Mouse (Mus musculus) thymus, adult 2 months (tissue): ENCODE measurements around the gene Spaca9. TPM values are rescaled to one million over a fixed set of nuclear protein-coding genes. Genes with fewer than 3 reads are reported as not detected.
A peak's percentile ranks its signal among the peaks of the same experiment; 100 is the strongest.

Experiments
- DNase-seq: peaks from one replicate; pipeline ENCODE4 v3.0.0; 2021
- H3K27ac ChIP-seq: fragments of 200-500 bp; 2 replicates; pipeline ENCODE4 v1.5.1; 2012; ENCODE audit warnings: low read length, control low read depth; ENCODE audit not compliant: control insufficient read depth, insufficient read depth
- H3K27me3 ChIP-seq: fragments of 200-500 bp; 2 replicates; pipeline ENCODE4 v1.6.1; 2012; ENCODE audit warnings: mild to moderate bottlenecking, low read length, moderate library complexity, mixed read lengths; ENCODE audit not compliant: control insufficient read depth, insufficient read depth
- H3K36me3 ChIP-seq: fragments of 200-500 bp; 2 replicates; pipeline ENCODE4 v1.6.1; 2012; ENCODE audit warnings: mild to moderate bottlenecking, low read length, moderate library complexity; ENCODE audit not compliant: control insufficient read depth, insufficient read depth
- H3K4me1 ChIP-seq: fragments of 200-500 bp; replicated peaks from 2 replicates; pipeline ENCODE4 v1.6.1; 2012; ENCODE audit warnings: low read length; ENCODE audit not compliant: control insufficient read depth, insufficient read depth
- H3K4me3 ChIP-seq: fragments of 200-500 bp; 2 replicates; pipeline ENCODE4 v1.5.1; 2012; ENCODE audit warnings: mild to moderate bottlenecking, low read length, control low read depth, moderate library complexity; ENCODE audit not compliant: control insufficient read depth, insufficient read depth
- CTCF ChIP-seq: fragments of 200-500 bp; IDR thresholded peaks from 2 replicates; pipeline ENCODE4 v1.5.1; 2012; ENCODE audit warnings: mild to moderate bottlenecking, control low read depth, low read length, moderate library complexity, borderline replicate concordance; ENCODE audit not compliant: control insufficient read depth, poor library complexity, insufficient read depth; ENCODE audit errors: extremely low read depth
- POLR2A ChIP-seq: fragments of 200-500 bp; IDR thresholded peaks from 2 replicates; pipeline ENCODE4 v1.6.1; 2012; ENCODE audit warnings: mild to moderate bottlenecking, low read length, control low read depth, moderate library complexity; ENCODE audit not compliant: control insufficient read depth, poor library complexity, insufficient read depth; ENCODE audit errors: extremely low read depth
- WGBS: fragments of 180-500 bp; shearing (Covaris S2); methylation state at CpG from one replicate; pipeline ENCODE4 v1.1.7; 2018; 5-methylcytosine and 5-hydroxymethylcytosine counted together
- polyA plus RNA-seq: library from polyadenylated mRNA; depleted of rRNA; stranded (reverse); fragments of >200 nt; gene quantifications from 2 replicates; pipeline ENCODE4 v1.2.3, GENCODE M21; 2012

Spaca9 gene
- polyA plus RNA-seq, 1 experiment, result 2.5 TPM

GRCm38 (mm10) chr2:28701646-28702262, 2.2 kb upstream of the Spaca9 start:
- Histone ChIP-seq H3K4me1 (peaks cover 27% of the 10 kb centered on the region), H3K27me3 (no peaks in the 10 kb centered on the region; the same call in 1 of the 2 replicates), H3K27ac (no peak overlapping the region), H3K4me3 (no peak overlapping the region), H3K36me3 (no peaks in the 10 kb centered on the region)
- no peak for DNase-seq
- no peak for TF ChIP-seq CTCF
- TF ChIP-seq POLR2A, result no peak
- 59% methylated on average over 8 of the region's 8 CpGs for WGBS

DNA sequence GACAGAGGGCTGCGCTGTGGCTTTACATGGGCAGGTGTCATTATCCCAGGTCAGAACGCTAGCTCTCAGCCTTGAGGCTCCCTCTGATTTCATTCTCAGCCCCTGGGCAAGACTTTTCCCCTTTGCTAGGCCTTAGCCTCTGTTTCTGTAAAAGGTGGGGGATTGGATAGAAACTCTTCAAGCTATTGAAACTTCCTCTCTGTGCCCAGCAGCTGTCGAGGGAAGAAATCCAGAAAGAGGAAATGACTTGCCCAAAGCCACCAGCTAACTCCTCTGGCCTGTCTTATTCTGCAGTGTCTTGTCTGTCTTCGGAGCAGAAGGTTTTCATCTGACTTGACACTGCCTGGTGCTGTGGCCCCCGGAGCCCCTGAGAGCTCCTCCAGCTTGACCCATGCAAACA, 961 bp downstream of the Spaca9 start:
- DNase-seq, result peak; percentile 6
- Histone ChIP-seq H3K4me3 (no peak overlapping the region), H3K27ac (no peak overlapping the region; the same call in 1 of the 2 replicates), H3K4me1 (peaks cover 27% of the 10 kb centered on the region), H3K36me3 (no peaks in the 10 kb centered on the region), H3K27me3 (no peaks in the 10 kb centered on the region; the same call in 1 of the 2 replicates)
- WGBS, result 8% methylated on average over 5 of the region's 5 CpGs
- no peak for TF ChIP-seq POLR2A
- TF ChIP-seq CTCF, result no peak

DNA sequence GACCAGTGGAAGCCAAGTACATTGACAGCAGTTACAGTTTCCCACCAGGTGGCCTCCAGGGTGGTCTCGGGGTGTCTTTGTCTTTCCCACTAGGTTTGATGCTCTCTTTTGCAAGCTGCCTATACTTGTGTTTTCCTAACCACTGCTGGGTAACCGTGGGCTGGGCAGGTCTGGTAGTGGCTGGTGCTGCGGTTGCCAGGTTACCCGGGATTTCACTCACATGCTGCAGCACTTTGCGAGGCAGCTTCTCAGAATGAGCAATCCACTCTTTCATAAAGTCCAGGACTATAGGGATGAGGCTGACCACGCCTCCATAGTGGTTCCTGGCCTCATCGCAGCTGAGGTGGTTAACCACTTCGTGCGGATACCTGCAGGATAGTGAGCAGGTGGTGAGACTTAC, 6.8 kb downstream of the Spaca9 start:
- 79% methylated on average over 9 of the region's 9 CpGs for WGBS
- no peaks in the 10 kb centered on the region for H3K36me3 ChIP-seq
- TF ChIP-seq POLR2A, result no peak
- no peak for TF ChIP-seq CTCF
- H3K27me3 ChIP-seq, result no peaks in the 10 kb centered on the region
- H3K4me1 ChIP-seq, result peaks cover 1% of the 10 kb centered on the region
- DNase-seq, result no peak
- no peak overlapping the region for H3K4me3 ChIP-seq
- no peak overlapping the region for H3K27ac ChIP-seq

DNA sequence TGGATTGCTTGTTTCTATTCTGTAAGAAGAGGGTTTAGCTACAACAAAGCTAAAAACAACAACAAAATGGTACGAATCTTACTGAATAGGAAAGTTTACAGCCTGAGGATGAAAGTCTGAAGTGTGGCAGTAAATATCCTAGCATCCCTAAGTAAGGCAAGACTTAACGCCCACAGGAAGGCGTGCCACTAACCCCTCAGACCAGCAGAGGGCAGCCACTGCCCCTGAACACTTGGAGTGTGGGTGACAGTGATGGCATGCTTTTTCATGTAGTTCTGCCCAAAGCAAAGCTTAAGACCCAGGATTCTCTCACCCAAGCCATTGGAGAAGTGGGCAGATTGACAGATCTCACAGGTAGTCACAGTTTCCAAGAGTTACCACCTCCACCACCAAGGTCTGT, 11.1 kb downstream of the Spaca9 start:
- Histone ChIP-seq H3K4me3 (no peak overlapping the region), H3K27me3 (no peaks in the 10 kb centered on the region), H3K36me3 (peaks cover 4% of the 10 kb centered on the region; the same call in 1 of the 2 replicates), H3K27ac (no peak overlapping the region), H3K4me1 (no peaks in the 10 kb centered on the region)
- TF ChIP-seq POLR2A (no peak), CTCF (peak; percentile 43; the same call in 1 of the 2 replicates)
- 85% methylated on average over 3 of the region's 3 CpGs for WGBS
- DNase-seq, result peak; percentile 20

DNA sequence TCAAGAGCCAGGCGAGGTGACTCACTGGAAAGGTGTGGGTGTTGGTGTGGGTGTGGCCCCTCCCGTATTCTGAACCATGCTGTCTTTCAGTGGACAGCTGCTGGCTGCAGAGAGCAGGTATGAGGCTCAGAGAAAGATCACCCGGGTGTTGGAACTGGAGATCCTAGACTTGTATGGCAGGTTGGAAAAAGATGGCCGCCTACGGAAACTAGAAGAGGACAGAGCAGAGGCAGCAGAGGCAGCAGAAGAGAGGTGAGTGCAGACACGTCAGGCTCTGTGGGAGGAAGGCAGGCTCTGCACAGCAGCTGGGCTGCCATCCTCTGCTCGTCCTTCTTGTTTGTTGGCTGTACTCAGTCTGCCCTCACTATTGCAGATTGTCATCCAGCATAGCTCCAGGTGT, 13.6 kb downstream of the Spaca9 start:
- DNase-seq, result no peak
- H3K4me3 ChIP-seq, result no peak overlapping the region
- H3K36me3 ChIP-seq, result peaks cover 15% of the 10 kb centered on the region
- no peaks in the 10 kb centered on the region for H3K27me3 ChIP-seq
- H3K4me1 ChIP-seq, result no peaks in the 10 kb centered on the region
- TF ChIP-seq POLR2A (no peak), CTCF (no peak)
- H3K27ac ChIP-seq, result no peak overlapping the region
- WGBS, result 91% methylated on average over 7 of the region's 7 CpGs

DNA sequence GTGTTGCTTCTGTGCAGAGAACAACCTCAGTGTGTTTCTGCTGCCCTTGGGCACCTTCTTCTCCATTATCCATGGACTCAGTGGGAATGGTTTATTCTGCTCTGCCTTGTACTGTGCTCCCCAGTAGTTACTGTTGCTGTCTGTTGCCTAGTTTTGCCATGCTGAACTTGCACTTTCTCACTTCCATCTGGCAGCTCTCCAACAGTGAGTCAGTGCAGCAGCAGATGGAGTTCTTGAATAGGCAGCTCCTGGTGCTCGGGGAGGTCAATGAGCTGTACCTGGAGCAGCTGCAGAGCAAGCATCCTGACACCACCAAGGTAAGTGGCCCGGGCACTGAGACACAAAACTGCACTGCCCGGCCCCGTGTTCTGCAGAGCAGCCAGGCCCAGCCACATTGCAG, 17.8 kb downstream of the Spaca9 start:
- no peak for DNase-seq
- H3K36me3 ChIP-seq, result peaks cover 23% of the 10 kb centered on the region

DNA sequence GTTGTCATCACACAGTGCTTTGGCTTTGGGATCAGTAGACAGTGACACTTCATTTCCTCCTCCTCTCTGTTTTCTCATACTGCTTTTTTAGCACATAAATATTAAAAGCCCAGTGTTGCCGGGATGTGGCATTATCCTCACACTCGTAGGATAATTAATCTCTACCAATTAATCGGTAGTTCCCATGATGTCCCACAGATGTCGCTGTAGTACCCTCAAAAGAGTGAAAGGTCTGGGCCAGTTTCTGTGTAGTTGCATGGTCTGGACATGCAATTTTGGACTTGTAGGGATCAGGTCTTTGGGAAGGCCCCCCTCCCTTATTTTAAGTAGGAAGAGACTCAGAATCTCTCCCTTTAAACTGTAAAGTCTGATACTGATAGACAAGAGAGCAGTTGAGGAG, 18.8 kb downstream of the Spaca9 start:
- TF ChIP-seq CTCF, result no peak

More for the DNA sequence above, 17.8 kb downstream of the Spaca9 start:
- no peak overlapping the region for H3K4me3 ChIP-seq
- TF ChIP-seq POLR2A (no peak), CTCF (no peak)
- 93% methylated on average over 4 of the region's 4 CpGs for WGBS
- no peak overlapping the region for H3K27ac ChIP-seq
- no peaks in the 10 kb centered on the region for H3K4me1 ChIP-seq
- no peaks in the 10 kb centered on the region for H3K27me3 ChIP-seq

More for the DNA sequence above, 18.8 kb downstream of the Spaca9 start:
- 63% methylated on average over 4 of the region's 4 CpGs for WGBS
- Histone ChIP-seq H3K27ac (no peak overlapping the region), H3K27me3 (no peaks in the 10 kb centered on the region), H3K4me3 (no peak overlapping the region), H3K4me1 (no peaks in the 10 kb centered on the region), H3K36me3 (peaks cover 34% of the 10 kb centered on the region)
- peak; percentile 7 for DNase-seq
